Mouse (Mus musculus) erythroblast, embryonic 14.5 days (primary cell): ENCODE data around the gene Gm4871.
"Not testable (repeated sequence)": the region's sequence is repeated elsewhere in the genome, so short reads cannot be mapped to it uniquely, and the experiment has no call there.

Experiments used
- GATA1 ChIP-seq: IDR thresholded peaks from 2 replicates; pipeline ENCODE4 v1.6.1; 2012; ENCODE audit warnings: low read length, inconsistent platforms, mixed read lengths
- TAL1 ChIP-seq: IDR thresholded peaks from 3 replicates; pipeline ENCODE4 v1.6.1; 2012; ENCODE audit warnings: low read length, inconsistent platforms, mixed read lengths

DNA sequence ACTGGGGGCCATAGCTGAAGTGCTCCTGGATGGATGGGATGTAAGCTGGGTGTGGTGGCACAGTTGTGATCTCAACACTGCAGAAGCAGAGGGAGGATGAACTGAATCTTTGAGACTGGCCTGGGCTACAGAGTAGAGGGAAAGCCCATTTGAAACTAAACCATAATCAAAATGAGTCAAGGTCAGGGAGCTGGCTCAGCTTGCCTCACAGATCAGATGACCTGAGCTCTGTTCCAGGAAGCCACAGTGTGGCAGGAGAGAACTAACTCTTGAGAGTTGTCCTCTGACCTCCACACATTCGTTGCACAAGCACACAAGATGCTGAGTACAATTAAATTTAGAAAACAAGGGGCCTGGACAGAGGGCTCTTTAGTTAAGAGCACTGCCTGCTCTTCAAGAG is 12.3 kb downstream of the Gm4871 start:
- not testable (repeated sequence) for TF ChIP-seq GATA1, TAL1
